Mouse (Mus musculus) limb, embryonic 10.5 days (tissue): Measurements from ENCODE around the gene Serinc5. TPM values are rescaled to one million over a fixed set of nuclear protein-coding genes. Genes with fewer than 3 reads are reported as not detected.

Experiments used
- DNase-seq: peaks from one replicate; pipeline ENCODE4 v3.0.0-alpha.2; 2017; ENCODE audit warnings: low spot score
- H3K27ac ChIP-seq: fragments of 300-500 bp; sonication (generic); 2 replicates; pipeline ENCODE4 v1.5.1; 2016; ENCODE audit warnings: mild to moderate bottlenecking
- H3K27me3 ChIP-seq: fragments of 300-500 bp; sonication (generic); 2 replicates; pipeline ENCODE4 v1.6.1; 2016; ENCODE audit warnings: low read depth, mild to moderate bottlenecking; ENCODE audit not compliant: poor library complexity, severe bottlenecking
- H3K36me3 ChIP-seq: fragments of 300-500 bp; sonication (generic); 2 replicates; pipeline ENCODE4 v1.6.1; 2016; ENCODE audit warnings: mild to moderate bottlenecking, moderate library complexity
- H3K4me1 ChIP-seq: fragments of 300-500 bp; sonication (generic); 2 replicates; pipeline ENCODE4 v1.6.1; 2016
- H3K4me3 ChIP-seq: fragments of 300-500 bp; sonication (generic); 2 replicates; pipeline ENCODE4 v1.5.1; 2016; ENCODE audit warnings: mild to moderate bottlenecking, moderate library complexity
- H3K9me3 ChIP-seq: fragments of 300-500 bp; sonication (generic); replicated peaks from 2 replicates; pipeline ENCODE4 v1.6.1; 2016; ENCODE audit warnings: mild to moderate bottlenecking
- WGBS: fragments of 180-500 bp; shearing (Covaris S2); methylation state at CpG from one replicate; pipeline ENCODE4 v1.1.7; 2016; 5-methylcytosine and 5-hydroxymethylcytosine counted together
- polyA plus RNA-seq: library from polyadenylated mRNA; unstranded; fragments of >200 nt; fragmentation: Nextera tagmentation; extraction: Ambion mirVana; gene quantifications from 2 replicates; pipeline ENCODE4 v1.2.1, GENCODE M21; 2016

Serinc5 gene
- polyA plus RNA-seq, 1 experiment from 2014 or later = 9.1 TPM

GRCm38 (mm10) chr13:92653283-92653682 is 42.4 kb downstream of the Serinc5 start:
- no peak for DNase-seq
- H3K4me1 ChIP-seq = no peaks in the 10 kb centered on the region; the same call in 1 of the 2 replicates
- no peaks in the 10 kb centered on the region for H3K36me3 ChIP-seq
- 37% methylated on average over 5 of the region's 5 CpGs for WGBS
- H3K27me3 ChIP-seq = no peaks in the 10 kb centered on the region
- no peak overlapping the region for H3K27ac ChIP-seq
- H3K4me3 ChIP-seq = no peak overlapping the region
- no peaks in the 10 kb centered on the region for H3K9me3 ChIP-seq

- Histone ChIP-seq H3K9me3 (no peaks in the 10 kb centered on the region), H3K27ac (no peak overlapping the region), H3K36me3 (peaks cover 7% of the 10 kb centered on the region; the same call in 1 of the 2 replicates), H3K4me1 (no peaks in the 10 kb centered on the region; the same call in 1 of the 2 replicates), H3K4me3 (no peak overlapping the region), H3K27me3 (no peaks in the 10 kb centered on the region)
- DNase-seq = no peak
- WGBS = 77% methylated on average over 4 of the region's 4 CpGs
Measured at GRCm38 (mm10) chr13:92656815-92657513, 46.1 kb downstream of the Serinc5 start.

- WGBS = 85% methylated on average over 3 of the region's 3 CpGs
- Histone ChIP-seq H3K4me1 (peaks cover 7% of the 10 kb centered on the region), H3K27ac (no peak overlapping the region), H3K9me3 (no peaks in the 10 kb centered on the region), H3K4me3 (no peak overlapping the region), H3K27me3 (no peaks in the 10 kb centered on the region), H3K36me3 (peaks cover 7% of the 10 kb centered on the region; the same call in 1 of the 2 replicates)
- no peak for DNase-seq
Measured at GRCm38 (mm10) chr13:92659611-92660010, 48.7 kb downstream of the Serinc5 start.

DNA sequence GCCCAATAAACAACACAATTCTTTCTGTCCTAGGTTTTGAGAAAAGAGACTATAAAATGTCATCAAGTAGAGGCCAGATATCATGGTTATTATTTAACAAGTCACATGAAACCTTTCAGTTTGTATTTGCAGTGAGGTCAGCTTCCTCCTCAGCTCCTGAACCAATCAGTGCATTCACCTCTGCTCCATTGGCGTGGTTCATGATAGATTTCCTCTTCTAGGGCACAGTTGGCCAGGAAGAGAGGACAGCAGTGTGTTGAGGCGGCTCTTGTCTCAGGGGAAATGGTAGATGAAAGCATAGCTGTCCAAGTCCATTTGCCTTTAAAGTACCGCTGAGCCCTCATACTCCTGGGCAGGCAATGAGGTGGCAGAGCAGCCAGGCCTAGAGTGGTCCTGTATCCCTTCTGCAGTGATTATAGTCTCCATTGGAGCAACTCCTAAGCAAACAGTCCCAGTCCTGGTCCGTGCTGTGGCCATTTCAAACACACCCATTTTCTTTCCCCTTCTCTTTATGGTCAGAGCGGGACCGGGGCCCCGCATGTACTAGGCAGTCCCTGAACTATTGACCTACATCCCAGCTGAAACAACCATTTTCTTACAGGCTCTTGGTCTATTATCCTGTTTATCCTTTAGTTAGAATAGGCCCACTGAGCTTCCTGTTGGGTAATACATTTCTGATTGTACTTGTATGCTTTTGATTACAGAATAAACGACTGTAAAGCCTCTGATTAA is 51.8 kb downstream of the Serinc5 start:
- Histone ChIP-seq H3K4me1 (peaks cover 7% of the 10 kb centered on the region), H3K27me3 (no peaks in the 10 kb centered on the region), H3K9me3 (no peaks in the 10 kb centered on the region), H3K27ac (no peak overlapping the region), H3K36me3 (peaks cover 7% of the 10 kb centered on the region; the same call in 1 of the 2 replicates), H3K4me3 (no peak overlapping the region)
- WGBS = 78% methylated on average over 8 of the region's 8 CpGs
- DNase-seq = no peak

DNA sequence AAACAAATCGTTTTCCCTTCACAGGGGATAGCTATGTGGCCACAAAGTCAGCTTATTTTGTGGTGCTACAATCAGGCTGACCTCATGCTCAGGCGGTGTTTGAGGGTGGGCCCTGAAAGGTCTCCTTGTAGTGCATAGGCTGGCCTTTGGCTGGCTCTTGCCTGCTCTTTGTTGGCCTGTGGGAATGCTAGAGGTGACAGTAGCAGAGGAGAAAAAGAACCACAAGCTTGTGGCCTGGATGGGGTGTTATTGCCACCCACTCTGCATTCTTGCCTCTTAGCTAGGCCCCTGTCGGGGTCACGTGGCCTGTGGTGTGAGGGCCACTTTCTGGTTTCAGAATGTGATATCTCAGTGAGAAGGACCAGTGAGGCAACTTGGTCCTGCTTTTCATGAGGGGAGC is 54.1 kb downstream of the Serinc5 start:
- 86% methylated on average over 4 of the region's 4 CpGs for WGBS
- peaks cover 7% of the 10 kb centered on the region for H3K4me1 ChIP-seq
- no peaks in the 10 kb centered on the region for H3K9me3 ChIP-seq
- H3K4me3 ChIP-seq = no peak overlapping the region
- no peak for DNase-seq
- H3K27me3 ChIP-seq = no peaks in the 10 kb centered on the region
- no peak overlapping the region for H3K27ac ChIP-seq
- H3K36me3 ChIP-seq = peaks cover 7% of the 10 kb centered on the region; the same call in 1 of the 2 replicates

DNA sequence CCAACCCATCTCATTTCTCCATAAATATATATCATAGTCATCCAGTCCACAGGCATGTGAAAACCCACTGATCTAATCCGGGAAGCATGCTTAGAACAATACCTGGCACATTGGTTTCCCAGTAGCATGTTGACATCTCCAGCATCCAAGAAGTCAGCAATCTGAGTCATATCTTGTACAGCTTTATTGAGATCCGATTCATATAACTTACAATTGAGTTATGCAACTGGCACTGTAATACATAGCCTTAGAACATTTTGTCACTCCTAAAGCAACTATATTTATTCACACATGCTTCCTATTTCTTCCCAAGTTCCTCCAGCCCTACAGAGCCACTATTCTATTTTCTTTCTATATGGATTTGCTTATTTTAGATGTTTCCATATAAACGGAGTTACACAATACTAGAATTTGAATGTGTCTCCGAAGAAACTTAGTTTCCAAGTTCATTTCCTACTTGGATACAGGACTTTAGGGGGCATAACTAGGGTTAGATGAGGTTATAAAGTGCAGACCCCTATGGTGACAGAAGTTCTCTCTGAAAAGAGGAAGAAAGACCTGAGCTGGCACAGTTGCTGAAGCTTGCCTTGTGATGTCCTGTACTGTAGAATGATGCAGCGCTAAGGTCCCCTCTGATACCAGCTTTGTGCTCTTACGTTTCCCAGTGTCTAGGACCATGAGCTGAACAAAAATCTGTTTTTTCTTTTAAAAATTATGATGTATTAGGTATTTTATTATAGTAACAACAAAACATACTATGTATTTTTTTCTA is 57.5 kb downstream of the Serinc5 start:
- DNase-seq = no peak
- Histone ChIP-seq H3K27me3 (no peaks in the 10 kb centered on the region), H3K9me3 (no peaks in the 10 kb centered on the region), H3K36me3 (no peaks in the 10 kb centered on the region), H3K27ac (no peak overlapping the region), H3K4me3 (no peak overlapping the region), H3K4me1 (no peaks in the 10 kb centered on the region)
- WGBS = 97% methylated on average over 6 of the region's 6 CpGs

DNA sequence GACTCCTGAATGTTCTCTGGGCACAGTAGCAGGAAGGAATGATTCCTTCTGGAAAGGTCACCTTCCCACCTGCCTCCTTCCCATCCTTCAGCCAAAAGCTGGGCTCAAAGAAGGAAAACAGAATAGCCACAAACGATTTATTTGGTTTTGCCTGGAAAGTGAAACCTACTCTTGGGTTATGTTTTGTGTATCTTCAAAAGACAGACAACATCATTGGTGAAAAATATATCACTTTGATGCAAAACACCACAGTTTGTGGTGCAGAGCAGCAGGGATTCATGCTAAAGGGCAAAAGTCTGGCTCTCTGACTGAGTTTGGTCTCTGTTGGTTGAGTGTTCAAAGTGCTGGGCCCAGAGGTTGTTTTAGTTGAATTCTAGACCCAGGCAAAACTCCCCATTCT is 60.8 kb downstream of the Serinc5 start:
- H3K27me3 ChIP-seq = no peaks in the 10 kb centered on the region
- peaks cover 4% of the 10 kb centered on the region; the same call in 1 of the 2 replicates for H3K4me1 ChIP-seq
- no peaks in the 10 kb centered on the region for H3K36me3 ChIP-seq
- no peaks in the 10 kb centered on the region for H3K9me3 ChIP-seq
- H3K4me3 ChIP-seq = no peak overlapping the region
- no peak overlapping the region for H3K27ac ChIP-seq
- whole genome bisulfite sequencing = 88% methylated on average over 1 of the region's 1 CpGs
- DNase-seq = no peak

- Histone ChIP-seq H3K9me3 (no peaks in the 10 kb centered on the region), H3K27ac (no peak overlapping the region), H3K4me3 (no peak overlapping the region), H3K36me3 (no peaks in the 10 kb centered on the region), H3K27me3 (no peaks in the 10 kb centered on the region), H3K4me1 (peaks cover 7% of the 10 kb centered on the region; the same call in 1 of the 2 replicates)
- WGBS = 75% methylated on average over 2 of the region's 2 CpGs
- no peak for DNase-seq
Measured at GRCm38 (mm10) chr13:92674676-92675075, 63.8 kb downstream of the Serinc5 start.

DNA sequence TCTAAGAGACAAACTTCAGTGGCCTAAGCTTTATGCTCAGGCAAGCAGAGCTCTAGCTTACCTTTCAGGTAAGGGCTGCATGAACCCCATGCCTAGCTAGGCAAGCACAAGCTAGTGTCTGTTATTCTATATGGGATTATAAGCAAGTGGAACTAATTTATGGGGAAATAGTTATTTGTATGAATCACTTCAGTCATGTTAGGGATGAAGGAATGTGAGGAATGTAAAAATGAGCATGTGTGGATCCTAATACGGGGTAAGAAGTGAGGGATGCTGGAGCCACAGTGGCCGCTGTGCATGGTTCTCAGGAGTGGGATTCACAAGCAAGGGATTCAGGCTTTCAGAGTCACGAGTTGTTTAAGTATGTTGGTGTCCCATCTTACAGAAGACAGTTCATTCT is 64.4 kb downstream of the Serinc5 start:
- no peaks in the 10 kb centered on the region for H3K27me3 ChIP-seq
- no peak overlapping the region for H3K4me3 ChIP-seq
- no peaks in the 10 kb centered on the region for H3K36me3 ChIP-seq
- H3K9me3 ChIP-seq = no peaks in the 10 kb centered on the region
- no peak overlapping the region for H3K27ac ChIP-seq
- H3K4me1 ChIP-seq = peaks cover 7% of the 10 kb centered on the region; the same call in 1 of the 2 replicates
- DNase-seq = no peak
- 82% methylated on average over 3 of the region's 3 CpGs for WGBS

GRCm38 (mm10) chr13:92675897-92676584 is 65.2 kb downstream of the Serinc5 start:
- no peak overlapping the region for H3K27ac ChIP-seq
- DNase-seq = no peak
- H3K27me3 ChIP-seq = no peaks in the 10 kb centered on the region
- no peaks in the 10 kb centered on the region for H3K36me3 ChIP-seq
- H3K9me3 ChIP-seq = no peaks in the 10 kb centered on the region
- no peak overlapping the region for H3K4me3 ChIP-seq
- WGBS = 81% methylated on average over 11 of the region's 11 CpGs
- H3K4me1 ChIP-seq = peaks cover 7% of the 10 kb centered on the region; the same call in 1 of the 2 replicates

DNA sequence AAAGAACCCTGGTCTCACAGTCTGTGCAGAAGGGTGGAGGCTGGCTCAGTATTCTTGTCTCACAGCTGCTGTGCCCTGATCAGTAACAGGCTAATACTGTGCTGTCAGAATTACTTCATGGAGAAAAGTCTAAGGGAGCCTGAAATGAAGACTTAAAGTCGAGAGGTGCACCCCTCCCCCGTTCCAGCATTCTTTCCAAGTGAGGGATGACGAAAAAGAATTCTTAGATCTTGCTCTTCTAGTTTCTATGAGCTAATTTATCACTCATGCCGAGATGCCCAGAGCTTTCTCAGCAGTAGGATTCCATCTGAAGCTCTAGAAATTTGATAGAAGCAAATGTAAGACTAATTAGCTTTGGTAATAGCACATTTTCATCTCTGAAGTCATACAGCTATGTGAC is 66.8 kb downstream of the Serinc5 start:
- Histone ChIP-seq H3K4me1 (peaks cover 7% of the 10 kb centered on the region; the same call in 1 of the 2 replicates), H3K4me3 (no peak overlapping the region), H3K36me3 (no peaks in the 10 kb centered on the region), H3K9me3 (no peaks in the 10 kb centered on the region), H3K27ac (no peak overlapping the region), H3K27me3 (no peaks in the 10 kb centered on the region)
- WGBS = 61% methylated on average over 4 of the region's 4 CpGs
- no peak for DNase-seq

DNA sequence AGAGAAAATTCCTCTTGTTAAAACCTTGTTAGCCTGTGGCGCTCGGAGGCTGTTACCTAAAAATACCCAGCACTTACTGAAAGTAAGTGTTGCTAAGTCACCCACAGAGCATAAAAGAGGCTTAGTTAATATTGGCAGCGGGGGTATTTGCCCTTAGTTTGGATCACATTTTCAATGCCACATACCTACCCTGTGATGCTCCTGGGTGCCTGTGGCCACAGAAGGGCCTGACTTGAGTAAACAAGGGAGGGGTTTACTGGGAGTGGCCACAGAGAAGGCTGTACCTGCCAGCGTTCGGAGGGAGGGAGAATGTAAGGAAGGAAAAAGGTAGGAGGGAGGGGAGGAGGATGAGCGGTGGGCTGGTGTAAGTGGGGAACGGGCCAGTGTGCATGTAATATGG is 68.8 kb downstream of the Serinc5 start:
- Histone ChIP-seq H3K4me3 (no peak overlapping the region), H3K9me3 (no peaks in the 10 kb centered on the region), H3K36me3 (no peaks in the 10 kb centered on the region), H3K27ac (no peak overlapping the region), H3K27me3 (no peaks in the 10 kb centered on the region), H3K4me1 (peaks cover 7% of the 10 kb centered on the region; the same call in 1 of the 2 replicates)
- no peak for DNase-seq
- WGBS = 84% methylated on average over 7 of the region's 7 CpGs
